Mouse (Mus musculus) megakaryocyte, embryonic 14.5 days (primary cell): ENCODE results near the gene Itga7.

Experiments
- FLI1 ChIP-seq: IDR thresholded peaks from 2 replicates; pipeline ENCODE4 v1.6.1; 2012; ENCODE audit warnings: low read length, inconsistent platforms, mixed read lengths
- GATA1 ChIP-seq: IDR thresholded peaks from 3 replicates; pipeline ENCODE4 v1.6.1; 2012; ENCODE audit warnings: mixed read lengths, low read length, inconsistent platforms, borderline replicate concordance

- TF ChIP-seq GATA1, result no peak
- TF ChIP-seq FLI1, result no peak
These were observed 43.8 kb upstream of the Itga7 start for GRCm38 (mm10) chr10:128889846-128890245.
